Mouse (Mus musculus): Measurements from ENCODE around the gene Hhat. TPM values are rescaled to one million over a fixed set of nuclear protein-coding genes. Genes with fewer than 3 reads are reported as not detected.

Gene Hhat
- polyA plus RNA-seq, 1 experiment = not detected

GRCm38 (mm10) chr1:192650023-192650422 lies 121.0 kb downstream of the Hhat start:
- WGBS = 95% methylated on average over 4 of the region's 4 CpGs
- TF ChIP-seq CTCF (IDR thresholded peaks at IDR 0.05; ENCODE audit: insufficient read depth, low read depth, low read length) (no peak), POLR2A (IDR thresholded peaks at IDR 0.05; ENCODE audit: insufficient read depth, low read depth, low read length) (no peak)
- no peak overlapping the region for H3K4me3 ChIP-seq (ENCODE audit: insufficient read depth, low read depth, low read length)

GRCm38 (mm10) chr1:192649233-192649632 lies 121.8 kb downstream of the Hhat start:
- Histone ChIP-seq H3K4me3 (ENCODE audit: insufficient read depth, low read depth, low read length) (no peak overlapping the region), H3K27ac (ENCODE audit: insufficient read depth, low read depth, low read length) (no peak overlapping the region), H3K4me1 (ENCODE audit: control insufficient read depth, insufficient read depth, low read length) (peaks cover 9% of the 10 kb centered on the region; the same call in 1 of the 2 replicates)
- TF ChIP-seq POLR2A (IDR thresholded peaks at IDR 0.05; ENCODE audit: insufficient read depth, low read depth, low read length) (no peak), CTCF (IDR thresholded peaks at IDR 0.05; ENCODE audit: insufficient read depth, low read depth, low read length) (no peak)
- WGBS = 72% methylated on average over 3 of the region's 3 CpGs

More at GRCm38 (mm10) chr1:192650023-192650422, 121.0 kb downstream of the Hhat start:
- peaks cover 9% of the 10 kb centered on the region; the same call in 1 of the 2 replicates for H3K4me1 ChIP-seq (ENCODE audit: control insufficient read depth, insufficient read depth, low read length)
- no peak overlapping the region for H3K27ac ChIP-seq (ENCODE audit: insufficient read depth, low read depth, low read length)

- WGBS = 72% methylated on average over 2 of the region's 2 CpGs
- peaks cover 13% of the 10 kb centered on the region; the same call in 1 of the 2 replicates for H3K4me1 ChIP-seq (ENCODE audit: control insufficient read depth, insufficient read depth, low read length)
Observed at GRCm38 (mm10) chr1:192647361-192647760, 123.7 kb downstream of the Hhat start.

GRCm38 (mm10) chr1:192642126-192642525 lies 128.9 kb downstream of the Hhat start:
- 0 out of 2 replicates have a peak, but pooled peaks cover 4% of the 10 kb centered on the region for H3K4me1 ChIP-seq (ENCODE audit: control insufficient read depth, insufficient read depth, low read length)
- no peak for TF ChIP-seq POLR2A (IDR thresholded peaks at IDR 0.05; ENCODE audit: insufficient read depth, low read depth, low read length)
- TF ChIP-seq CTCF (IDR thresholded peaks at IDR 0.05; ENCODE audit: insufficient read depth, low read depth, low read length) = no peak
- no peak overlapping the region for H3K4me3 ChIP-seq (ENCODE audit: insufficient read depth, low read depth, low read length)
- WGBS = 86% methylated on average over 2 of the region's 2 CpGs
- H3K27ac ChIP-seq (ENCODE audit: insufficient read depth, low read depth, low read length) = no peak overlapping the region

More at GRCm38 (mm10) chr1:192647361-192647760, 123.7 kb downstream of the Hhat start:
- TF ChIP-seq POLR2A (IDR thresholded peaks at IDR 0.05; ENCODE audit: insufficient read depth, low read depth, low read length) (no peak), CTCF (IDR thresholded peaks at IDR 0.05; ENCODE audit: insufficient read depth, low read depth, low read length) (no peak)
- no peak overlapping the region for H3K27ac ChIP-seq (ENCODE audit: insufficient read depth, low read depth, low read length)
- no peak overlapping the region for H3K4me3 ChIP-seq (ENCODE audit: insufficient read depth, low read depth, low read length)

- TF ChIP-seq POLR2A (IDR thresholded peaks at IDR 0.05; ENCODE audit: insufficient read depth, low read depth, low read length) (no peak), CTCF (IDR thresholded peaks at IDR 0.05; ENCODE audit: insufficient read depth, low read depth, low read length) (no peak)
- Histone ChIP-seq H3K4me1 (ENCODE audit: control insufficient read depth, insufficient read depth, low read length) (0 out of 2 replicates have a peak, but pooled peaks cover 4% of the 10 kb centered on the region), H3K4me3 (ENCODE audit: insufficient read depth, low read depth, low read length) (no peak overlapping the region), H3K27ac (ENCODE audit: insufficient read depth, low read depth, low read length) (no peak overlapping the region)
- WGBS = 76% methylated on average over 3 of the region's 3 CpGs
Observed at GRCm38 (mm10) chr1:192639175-192639574, 131.8 kb downstream of the Hhat start.

- 81% methylated on average over 2 of the region's 2 CpGs for WGBS
- no peak overlapping the region for H3K27ac ChIP-seq (ENCODE audit: insufficient read depth, low read depth, low read length)
- 0 out of 2 replicates have a peak, but pooled peaks cover 3% of the 10 kb centered on the region for H3K4me1 ChIP-seq (ENCODE audit: control insufficient read depth, insufficient read depth, low read length)
- TF ChIP-seq POLR2A (IDR thresholded peaks at IDR 0.05; ENCODE audit: insufficient read depth, low read depth, low read length) = no peak
- no peak for TF ChIP-seq CTCF (IDR thresholded peaks at IDR 0.05; ENCODE audit: insufficient read depth, low read depth, low read length)
- H3K4me3 ChIP-seq (ENCODE audit: insufficient read depth, low read depth, low read length) = no peak overlapping the region
Observed at GRCm38 (mm10) chr1:192621843-192622242, 149.2 kb downstream of the Hhat start.

- Histone ChIP-seq H3K4me3 (ENCODE audit: insufficient read depth, low read depth, low read length) (no peak overlapping the region), H3K27ac (ENCODE audit: insufficient read depth, low read depth, low read length) (no peak overlapping the region), H3K4me1 (ENCODE audit: control insufficient read depth, insufficient read depth, low read length) (no peaks in the 10 kb centered on the region)
- WGBS = 66% methylated on average over 6 of the region's 6 CpGs
- TF ChIP-seq CTCF (IDR thresholded peaks at IDR 0.05; ENCODE audit: insufficient read depth, low read depth, low read length) (no peak), POLR2A (IDR thresholded peaks at IDR 0.05; ENCODE audit: insufficient read depth, low read depth, low read length) (no peak)
Observed at GRCm38 (mm10) chr1:192613271-192613670, 157.8 kb downstream of the Hhat start.

GRCm38 (mm10) chr1:192611996-192612739 lies 158.9 kb downstream of the Hhat start:
- WGBS = 89% methylated on average over 11 of the region's 11 CpGs
- no peak for TF ChIP-seq CTCF (IDR thresholded peaks at IDR 0.05; ENCODE audit: insufficient read depth, low read depth, low read length)
- no peak for TF ChIP-seq POLR2A (IDR thresholded peaks at IDR 0.05; ENCODE audit: insufficient read depth, low read depth, low read length)
- H3K4me3 ChIP-seq (ENCODE audit: insufficient read depth, low read depth, low read length) = no peak overlapping the region
- H3K27ac ChIP-seq (ENCODE audit: insufficient read depth, low read depth, low read length) = no peak overlapping the region
- no peaks in the 10 kb centered on the region for H3K4me1 ChIP-seq (ENCODE audit: control insufficient read depth, insufficient read depth, low read length)

GRCm38 (mm10) chr1:192606876-192607275 lies 164.1 kb downstream of the Hhat start:
- H3K4me1 ChIP-seq (ENCODE audit: control insufficient read depth, insufficient read depth, low read length) = peaks cover 7% of the 10 kb centered on the region
- H3K4me3 ChIP-seq (ENCODE audit: insufficient read depth, low read depth, low read length) = no peak overlapping the region
- 83% methylated on average over 8 of the region's 8 CpGs for WGBS
- no peak overlapping the region for H3K27ac ChIP-seq (ENCODE audit: insufficient read depth, low read depth, low read length)
- TF ChIP-seq CTCF (IDR thresholded peaks at IDR 0.05; ENCODE audit: insufficient read depth, low read depth, low read length) = no peak

Data from olfactory bulb, adult 2 months (tissue).